Mouse (Mus musculus): ENCODE results near the gene Notch3. TPM values are rescaled to one million over a fixed set of nuclear protein-coding genes. Genes with fewer than 3 reads are reported as not detected.

Gene Notch3
- polyA plus RNA-seq, 2 experiments, result 0.22 to 0.66 TPM

GRCm38 (mm10) chr17:32169518-32170225 lies 3.0 kb upstream of the Notch3 start:
- no peak overlapping the region for H3K4me3 ChIP-seq (ENCODE audit: insufficient read depth in 1 of 2, low read depth in 2 of 2, low read length in 2 of 2)
- WGBS (ENCODE audit: insufficient replicate concordance), result 23% methylated on average over 4 of the region's 4 CpGs
- peaks cover 11 to 14% of the 10 kb centered on the region in 2 experiments for H3K4me1 ChIP-seq (replicated peaks; ENCODE audit: control insufficient read depth in 2 of 2, insufficient read depth in 2 of 2, low read length in 1 of 2)
- H3K36me3 ChIP-seq (replicated peaks; ENCODE audit: control insufficient read depth, insufficient read depth, low read depth), result no peaks in the 10 kb centered on the region
- no peak overlapping the region for H3K9ac ChIP-seq (replicated peaks)
- peak; percentile 29 to 34 (median 29) for DNase-seq (ENCODE audit: low read depth in 3 of 3, low spot score in 3 of 3)
- no peak overlapping the region for H3K27ac ChIP-seq
- H3K27me3 ChIP-seq (ENCODE audit: control insufficient read depth, insufficient read depth, low read length), result peaks cover 23% of the 10 kb centered on the region
- no peak overlapping the region for H3K4me2 ChIP-seq (ENCODE audit: low read depth)
- no peaks in the 10 kb centered on the region for H3K9me3 ChIP-seq (ENCODE audit: control insufficient read depth, low read length)
- TF ChIP-seq CTCF (IDR thresholded peaks at IDR 0.05; ENCODE audit: low read depth) (no peak), EP300 (IDR thresholded peaks at IDR 0.05; ENCODE audit: low read depth) (peak; percentile 60; the same call in 1 of the 2 replicates)
- peak; percentile 53; the same call in 1 of the 2 replicates for ATAC-seq (ENCODE audit: insufficient read depth)

GRCm38 (mm10) chr17:32165803-32166595 lies 653 bp downstream of the Notch3 start:
- Histone ChIP-seq H3K9me3 (ENCODE audit: control insufficient read depth, low read length) (no peaks in the 10 kb centered on the region), H3K36me3 (replicated peaks; ENCODE audit: control insufficient read depth, insufficient read depth, low read depth) (no peaks in the 10 kb centered on the region), H3K4me1 (replicated peaks; ENCODE audit: control insufficient read depth in 2 of 2, insufficient read depth in 2 of 2, low read length in 1 of 2) (peaks cover 11 to 14% of the 10 kb centered on the region in 2 experiments), H3K9ac (replicated peaks) (no peak overlapping the region), H3K4me3 (ENCODE audit: insufficient read depth in 1 of 2, low read depth in 2 of 2, low read length in 2 of 2) (peak overlapping the region; percentile 51 to 53), H3K27ac (no peak overlapping the region), H3K27me3 (ENCODE audit: control insufficient read depth, insufficient read depth, low read length) (peaks cover 58% of the 10 kb centered on the region), H3K4me2 (ENCODE audit: low read depth) (peak overlapping the region; percentile 71)
- DNase-seq (ENCODE audit: low read depth in 3 of 3, low spot score in 3 of 3) (no peak), ATAC-seq (ENCODE audit: insufficient read depth) (no peak)
- WGBS (ENCODE audit: insufficient replicate concordance), result under 1% methylated on average over 36 of the region's 43 CpGs
- no peak for TF ChIP-seq EP300 (IDR thresholded peaks at IDR 0.05; ENCODE audit: low read depth)

- peak overlapping the region in 1 of 2 experiments; percentile 53; a peak in 1 of 4 replicates for H3K4me3 ChIP-seq (ENCODE audit: insufficient read depth in 1 of 2, low read depth in 2 of 2, low read length in 2 of 2)
- peaks cover 10 to 12% of the 10 kb centered on the region in 2 experiments for H3K4me1 ChIP-seq (replicated peaks; ENCODE audit: control insufficient read depth in 2 of 2, insufficient read depth in 2 of 2, low read length in 1 of 2)
- 17% methylated on average over 9 of the region's 9 CpGs for WGBS (ENCODE audit: insufficient replicate concordance)
- TF ChIP-seq CTCF (IDR thresholded peaks at IDR 0.05; ENCODE audit: low read depth), result no peak
- no peak for TF ChIP-seq EP300 (IDR thresholded peaks at IDR 0.05; ENCODE audit: low read depth)
- H3K4me2 ChIP-seq (ENCODE audit: low read depth), result peak overlapping the region; percentile 71
- no peaks in the 10 kb centered on the region for H3K36me3 ChIP-seq (replicated peaks; ENCODE audit: control insufficient read depth, insufficient read depth, low read depth)
- H3K27ac ChIP-seq, result no peak overlapping the region
- no peak for DNase-seq (ENCODE audit: low read depth in 3 of 3, low spot score in 3 of 3)
- ATAC-seq (ENCODE audit: insufficient read depth), result no peak
- peaks cover 60% of the 10 kb centered on the region for H3K27me3 ChIP-seq (ENCODE audit: control insufficient read depth, insufficient read depth, low read length)
- no peak overlapping the region for H3K9ac ChIP-seq (replicated peaks)
- H3K9me3 ChIP-seq (ENCODE audit: control insufficient read depth, low read length), result no peaks in the 10 kb centered on the region
These were observed 1.3 kb downstream of the Notch3 start for GRCm38 (mm10) chr17:32165266-32165802.

- no peak for ATAC-seq (ENCODE audit: insufficient read depth)
- TF ChIP-seq EP300 (IDR thresholded peaks at IDR 0.05; ENCODE audit: low read depth) (no peak), CTCF (IDR thresholded peaks at IDR 0.05; ENCODE audit: low read depth) (no peak)
- Histone ChIP-seq H3K4me3 (ENCODE audit: insufficient read depth in 1 of 2, low read depth in 2 of 2, low read length in 2 of 2) (no peak overlapping the region), H3K9ac (replicated peaks) (no peak overlapping the region), H3K4me1 (replicated peaks; ENCODE audit: control insufficient read depth in 2 of 2, insufficient read depth in 2 of 2, low read length in 1 of 2) (peaks cover 5 to 7% of the 10 kb centered on the region in 2 experiments), H3K36me3 (replicated peaks; ENCODE audit: control insufficient read depth, insufficient read depth, low read depth) (no peaks in the 10 kb centered on the region), H3K9me3 (ENCODE audit: control insufficient read depth, low read length) (no peaks in the 10 kb centered on the region), H3K4me2 (ENCODE audit: low read depth) (no peak overlapping the region), H3K27me3 (ENCODE audit: control insufficient read depth, insufficient read depth, low read length) (peaks cover 62% of the 10 kb centered on the region), H3K27ac (no peak overlapping the region)
- no peak for DNase-seq (ENCODE audit: low read depth in 3 of 3, low spot score in 3 of 3)
These were observed 1.9 kb downstream of the Notch3 start for GRCm38 (mm10) chr17:32164780-32165179.
